Mouse (Mus musculus) heart, postnatal 0 days (tissue): ENCODE data around the gene Armc10.

Experiments used
- CTCF ChIP-seq: IDR thresholded peaks from 2 replicates; pipeline ENCODE4 v1.5.1; 2016; ENCODE audit warnings: antibody characterized with exemption, control low read depth, low read depth
- EP300 ChIP-seq: IDR thresholded peaks from 2 replicates; pipeline ENCODE4 v1.6.1; 2016; ENCODE audit warnings: antibody characterized with exemption, low read depth

DNA sequence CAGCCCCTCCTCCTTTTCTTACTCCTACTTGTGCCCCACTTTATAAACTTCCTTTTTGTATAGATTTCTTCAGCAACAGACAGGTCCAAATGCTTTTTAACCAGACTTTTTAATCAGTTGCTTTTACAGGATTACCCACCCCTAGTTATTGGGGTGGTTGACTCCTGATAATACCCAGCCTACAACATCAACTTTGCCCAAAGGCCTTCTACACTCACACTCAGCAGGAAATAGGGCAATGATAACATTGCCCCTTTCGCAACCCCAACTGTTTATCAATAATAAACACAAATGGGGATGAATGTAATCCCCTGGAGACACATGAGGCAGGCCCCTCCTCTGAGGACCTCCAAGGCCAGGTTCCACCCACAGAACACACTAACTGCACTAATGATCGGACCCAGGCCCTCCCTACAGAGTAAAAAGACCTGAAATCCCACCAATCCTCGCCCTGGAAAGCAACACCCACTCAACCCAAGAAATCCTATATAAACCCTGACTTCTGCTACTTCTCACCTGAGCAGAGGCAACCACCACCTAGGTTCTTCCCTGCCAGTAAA is 29.1 kb upstream of the Armc10 start:
- TF ChIP-seq CTCF, result no peak
- TF ChIP-seq EP300, result no peak
